Mouse (Mus musculus) inflammation-experienced regulatory T-cells, adult 6 months (primary cell): ENCODE measurements around the gene Zswim3. TPM values are rescaled to one million over a fixed set of nuclear protein-coding genes. Genes with fewer than 3 reads are reported as not detected.

Experiments used
- ATAC-seq: one replicate; pipeline ENCODE4 v1.8.0; 2017
- polyA plus RNA-seq, 3 experiments: library from polyadenylated mRNA; unstranded; fragments of 100-300 nt; shearing (Covaris generic); gene quantifications; one replicate each; pipeline ENCODE4 v1.2.1; 2017

Gene Zswim3
- 1 to 10 TPM; 3.7 to 6.1 (median 4.8) TPM for polyA plus RNA-seq

GRCm38 (mm10) chr2:164804533-164805331 is at the start of gene Zswim3, which contains the start of gene Acot8:
TSS of gene Zswim3 (plus strand) at chr2:164805098.
TSS of gene Acot8 (minus strand) at chr2:164804882.
- peak; percentile 97 for ATAC-seq

- ATAC-seq, result no peak
These were observed 47.1 kb upstream of the Zswim3 start for GRCm38 (mm10) chr2:164757841-164758240.

GRCm38 (mm10) chr2:164758692-164759091 is 46.2 kb upstream of the Zswim3 start:
- no peak for ATAC-seq

- no peak for ATAC-seq
These were observed 44.7 kb upstream of the Zswim3 start for GRCm38 (mm10) chr2:164760059-164760833.

GRCm38 (mm10) chr2:164761502-164761901 is 43.4 kb upstream of the Zswim3 start:
- no peak for ATAC-seq

GRCm38 (mm10) chr2:164761971-164762370 is 42.9 kb upstream of the Zswim3 start:
- no peak for ATAC-seq

- ATAC-seq, result no peak
These were observed 42.3 kb upstream of the Zswim3 start for GRCm38 (mm10) chr2:164762593-164762992.

- no peak for ATAC-seq
These were observed 39.1 kb upstream of the Zswim3 start for GRCm38 (mm10) chr2:164765841-164766240.

GRCm38 (mm10) chr2:164767812-164768540 is 36.9 kb upstream of the Zswim3 start:
- ATAC-seq, result no peak

GRCm38 (mm10) chr2:164769258-164770037 is 35.5 kb upstream of the Zswim3 start, which contains the start of gene Ube2c:
TSS of gene Ube2c (plus strand) at chr2:164769898.
- ATAC-seq, result peak; percentile 100

- no peak for ATAC-seq
These were observed 34.6 kb upstream of the Zswim3 start for GRCm38 (mm10) chr2:164770279-164770678.

GRCm38 (mm10) chr2:164771123-164771522 is 33.8 kb upstream of the Zswim3 start:
- ATAC-seq, result no peak

GRCm38 (mm10) chr2:164773229-164773988 is 31.5 kb upstream of the Zswim3 start:
- no peak for ATAC-seq

- ATAC-seq, result no peak
These were observed 30.9 kb upstream of the Zswim3 start for GRCm38 (mm10) chr2:164773989-164774364.

GRCm38 (mm10) chr2:164776130-164776529 is 28.8 kb upstream of the Zswim3 start:
- ATAC-seq, result no peak

GRCm38 (mm10) chr2:164776801-164777200 is 28.1 kb upstream of the Zswim3 start:
- no peak for ATAC-seq

GRCm38 (mm10) chr2:164777246-164778014 is 27.5 kb upstream of the Zswim3 start:
- ATAC-seq, result no peak

- ATAC-seq, result no peak
These were observed 26.9 kb upstream of the Zswim3 start for GRCm38 (mm10) chr2:164778015-164778287.

GRCm38 (mm10) chr2:164778809-164779208 is 26.1 kb upstream of the Zswim3 start:
- ATAC-seq, result no peak

GRCm38 (mm10) chr2:164779481-164780086 is 25.3 kb upstream of the Zswim3 start, which contains the start of gene Tnnc2:
TSS of gene Tnnc2 (minus strand) at chr2:164779967.
- no peak for ATAC-seq
